Mouse (Mus musculus) retina, embryonic 14.5 days (tissue): Measurements from ENCODE around the gene Slc17a7.
A peak's percentile ranks its signal among the peaks of the same experiment; 100 is the strongest.

ENCODE experiments used
- DNase-seq: peaks from one replicate; pipeline ENCODE4 v3.0.0-alpha.2; 2015; ENCODE audit warnings: low spot score

Gene Slc17a7

DNA sequence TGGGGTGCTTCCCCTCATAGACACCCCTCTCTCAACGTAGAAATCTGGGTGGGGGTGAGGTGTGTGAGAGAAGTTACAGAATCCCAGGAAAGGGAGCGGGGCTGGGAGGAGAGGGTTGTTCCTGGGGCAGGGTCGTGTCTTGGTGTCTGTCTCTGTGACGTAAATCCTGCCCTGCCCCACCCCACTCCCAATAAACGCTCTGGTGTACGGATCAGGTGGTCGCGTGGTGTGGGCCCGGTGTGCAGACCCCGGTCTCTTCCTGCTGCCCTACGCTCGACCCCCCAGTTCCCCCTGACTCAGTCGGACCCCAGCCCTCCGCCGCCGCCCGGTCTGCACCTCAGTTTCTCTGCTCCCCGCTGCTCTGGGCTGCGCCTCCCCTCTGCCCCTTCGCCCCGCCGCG is 12.2 kb downstream of the Slc17a7 start:
- DNase-seq = no peak

DNA sequence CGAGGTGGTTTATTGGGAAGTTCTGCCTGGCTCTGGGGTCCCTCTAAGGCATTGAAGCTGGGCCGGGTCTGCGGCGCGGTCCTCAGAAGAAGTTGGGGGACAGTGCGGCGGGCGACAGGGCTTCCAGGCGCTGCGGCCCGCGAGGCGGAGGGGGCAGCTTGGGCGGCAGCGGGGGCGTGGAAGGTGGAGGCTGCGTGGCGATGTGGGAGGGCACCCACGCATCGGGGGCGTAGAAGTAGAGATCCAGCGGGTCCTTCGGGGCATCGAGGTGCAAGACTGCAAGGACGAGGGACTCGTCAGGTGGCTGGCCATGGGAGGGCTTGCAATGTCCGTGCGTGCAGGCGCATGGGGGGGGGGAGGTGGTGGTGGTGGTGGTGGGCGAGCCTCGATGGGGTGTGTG is 12.6 kb downstream of the Slc17a7 start:
- no peak for DNase-seq

DNA sequence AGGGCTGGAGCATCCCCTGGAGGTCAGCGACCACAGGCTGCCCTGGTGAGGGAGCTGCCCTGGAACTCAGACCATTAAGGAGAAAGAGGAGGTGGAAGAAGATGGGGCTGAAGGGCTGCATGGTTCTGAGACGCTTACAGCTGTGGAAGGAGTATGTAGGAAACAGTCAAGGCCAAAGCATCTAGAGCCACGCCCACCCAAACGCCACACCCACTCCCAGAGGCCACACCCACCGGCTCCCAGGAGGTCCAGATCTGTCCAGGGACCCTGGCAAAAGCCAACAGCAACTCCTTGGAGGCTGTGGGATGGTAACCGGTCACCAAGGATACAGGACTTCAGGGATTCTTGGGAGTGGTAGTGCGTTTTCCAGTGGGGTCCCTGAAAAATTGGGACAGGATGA is 14.8 kb downstream of the Slc17a7 start:
- no peak for DNase-seq

DNA sequence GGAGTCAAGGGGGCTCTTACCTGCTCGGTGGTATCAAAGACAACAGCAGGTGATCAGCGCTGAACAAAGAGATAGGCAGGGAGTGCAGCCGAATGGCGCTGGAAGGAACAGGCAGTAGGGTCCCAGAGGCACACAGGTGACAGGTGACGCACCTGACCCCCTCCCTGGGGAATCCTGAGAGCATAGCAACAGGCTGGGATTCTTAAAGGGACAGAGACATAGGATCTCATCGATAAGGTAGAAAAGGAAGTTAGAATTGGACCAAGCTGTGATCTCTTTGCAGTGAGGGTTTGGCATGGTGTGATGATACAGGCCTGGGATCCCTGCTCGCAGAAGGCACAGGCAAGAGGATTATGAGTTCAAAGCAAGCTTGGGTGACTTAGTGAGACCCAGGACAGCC is 15.7 kb downstream of the Slc17a7 start, which contains the start of gene Gfy:
Gene Gfy (minus strand): TSS at position 101 of the 400 bp plus-strand sequence.
- DNase-seq = no peak

DNA sequence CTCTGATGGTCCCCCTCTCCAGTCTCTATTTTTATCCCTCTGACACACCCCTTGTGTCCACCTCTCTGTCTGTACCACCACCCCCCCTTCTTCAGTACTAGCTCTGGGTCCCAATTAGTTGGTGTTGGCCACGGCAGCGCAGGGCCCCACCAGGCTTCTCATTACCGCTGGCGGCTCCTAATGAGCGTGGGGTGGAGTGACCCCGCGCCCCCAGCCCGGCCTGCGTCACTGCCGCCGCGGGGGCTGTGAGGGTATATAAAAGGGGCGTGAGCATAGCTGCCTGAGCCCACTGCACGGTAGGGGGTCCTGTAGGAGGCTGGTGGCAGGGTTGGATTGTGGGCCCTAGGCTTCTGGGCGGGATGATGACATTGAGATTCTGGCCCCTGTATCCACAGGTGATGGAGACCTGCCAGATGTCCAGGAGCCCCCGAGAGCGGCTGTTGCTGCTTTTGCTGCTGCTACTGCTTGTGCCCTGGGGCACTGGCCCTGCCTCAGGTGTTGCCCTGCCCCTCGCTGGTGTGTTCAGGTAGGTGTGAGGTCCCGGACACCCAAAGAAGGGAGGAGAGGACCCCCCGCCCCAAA is 17.2 kb downstream of the Slc17a7 start, which contains the start of gene Pth2:
Gene Pth2 (plus strand): TSS at position 100 of the 582 bp plus-strand sequence.
- DNase-seq = peak; percentile 70

DNA sequence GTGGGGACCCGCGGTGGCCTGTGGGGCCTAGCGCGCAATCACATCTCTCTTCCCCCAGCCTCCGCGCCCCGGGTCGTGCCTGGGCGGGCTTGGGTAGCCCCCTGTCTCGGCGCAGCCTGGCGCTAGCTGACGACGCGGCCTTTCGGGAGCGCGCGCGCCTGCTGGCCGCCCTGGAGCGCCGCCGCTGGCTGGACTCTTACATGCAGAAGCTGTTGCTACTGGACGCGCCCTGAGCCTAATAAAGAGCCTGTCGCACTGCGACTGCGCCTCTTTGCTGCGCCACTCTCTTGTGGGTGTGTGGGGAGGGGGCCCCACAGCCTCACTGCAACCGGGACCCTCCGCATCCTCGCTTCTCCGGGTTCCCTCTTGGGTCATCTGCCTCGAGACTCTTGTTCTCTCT is 17.8 kb downstream of the Slc17a7 start:
- DNase-seq = peak; percentile 76

DNA sequence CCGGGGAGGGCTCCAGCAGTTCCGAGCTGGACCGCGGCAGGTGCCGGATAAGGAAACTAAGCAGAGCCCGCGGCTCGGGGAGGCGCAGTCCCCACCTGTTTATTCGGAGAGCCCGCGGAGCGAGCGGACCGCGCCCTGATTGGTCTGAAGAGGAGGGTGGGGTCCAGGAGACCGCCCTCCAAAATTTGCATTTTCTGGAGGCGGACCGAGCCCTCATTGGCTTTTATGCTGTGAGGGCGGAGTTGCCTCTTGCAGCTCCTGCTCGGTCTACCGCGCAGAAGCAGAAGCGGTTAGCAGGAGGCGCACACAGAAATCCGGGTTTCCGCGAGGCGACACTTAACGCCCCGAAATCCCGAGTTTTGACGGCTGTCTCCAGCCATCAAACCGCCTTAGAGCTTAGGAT is 18.5 kb downstream of the Slc17a7 start:
- peak; percentile 90 for DNase-seq

DNA sequence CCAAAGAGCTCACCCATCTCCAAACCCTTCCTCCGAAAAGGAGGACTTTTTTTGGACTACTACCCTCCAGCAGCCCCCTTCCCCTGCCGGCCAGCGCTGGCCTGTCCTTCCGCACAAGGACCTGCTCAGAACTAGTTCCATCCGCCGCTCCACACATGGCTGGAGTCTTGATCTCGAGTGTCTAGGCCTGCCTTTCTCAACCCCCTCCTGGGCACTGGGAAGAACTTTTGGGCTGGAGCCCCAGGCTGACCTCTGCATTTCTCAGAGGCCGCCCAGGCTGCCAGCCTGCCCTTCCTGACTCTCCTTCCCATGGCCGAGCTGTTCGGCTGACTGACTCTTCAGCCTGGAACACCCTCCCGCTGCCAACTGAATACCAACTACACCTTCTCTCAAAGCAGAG is 18.9 kb downstream of the Slc17a7 start:
- DNase-seq = no peak

DNA sequence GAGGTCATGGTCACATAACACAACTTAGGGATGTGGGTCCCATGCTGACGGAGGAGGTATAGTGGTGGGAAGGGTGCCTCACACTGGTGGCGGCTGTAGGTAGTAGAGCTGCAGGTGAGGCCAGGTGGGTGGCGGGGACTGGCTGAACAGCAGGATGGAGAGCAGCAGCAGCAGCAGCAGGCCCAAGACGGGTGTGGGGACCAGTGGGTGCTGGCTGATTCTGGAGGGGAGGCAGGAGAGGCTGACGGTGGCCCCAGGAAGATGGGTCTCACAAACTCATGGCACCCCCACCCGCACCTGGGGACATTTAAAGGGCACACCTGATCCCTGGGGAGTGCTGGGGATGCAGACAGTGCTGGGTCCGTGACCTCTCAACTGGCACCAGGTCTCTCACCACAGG is 19.9 kb downstream of the Slc17a7 start:
- no peak for DNase-seq

DNA sequence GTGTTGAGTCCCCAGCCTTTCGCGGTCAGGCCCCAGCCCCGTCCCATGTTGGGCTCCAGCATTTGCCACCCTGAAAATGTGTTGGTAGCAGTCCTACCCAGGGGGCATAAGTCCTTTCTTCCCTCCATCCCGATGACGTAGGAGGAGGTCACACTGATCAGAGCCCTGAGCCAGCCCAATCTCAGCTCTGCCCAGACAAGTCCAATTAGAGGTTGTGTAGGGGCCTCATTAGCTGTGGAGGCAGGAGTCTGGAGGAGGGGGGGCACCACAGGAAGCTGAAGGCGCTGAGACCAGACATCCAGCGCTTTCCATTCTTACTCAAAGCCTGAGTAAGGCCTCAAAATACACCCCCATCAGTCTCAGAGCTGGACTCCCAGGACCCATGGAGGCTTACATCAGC is 22.2 kb downstream of the Slc17a7 start:
- peak; percentile 53 for DNase-seq

DNA sequence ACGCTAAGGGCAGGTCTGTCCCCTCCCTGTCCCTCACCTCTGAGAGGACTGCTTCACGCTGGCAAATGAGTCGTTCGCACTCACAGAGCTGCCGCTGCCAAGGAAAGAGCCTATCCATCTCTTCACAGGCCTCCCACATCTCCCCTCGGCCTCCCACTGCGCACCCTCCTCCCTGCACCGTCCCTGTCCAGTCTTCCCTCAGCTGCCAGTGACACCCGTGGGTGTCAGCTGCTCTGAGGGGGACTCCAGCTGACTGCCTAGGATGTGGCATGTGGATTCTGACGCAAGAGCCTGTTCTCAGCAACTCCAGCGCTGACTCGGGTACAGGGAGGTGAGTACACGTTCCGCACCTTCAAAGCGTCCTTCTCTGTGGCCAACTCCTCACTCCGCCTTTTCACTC is 25.9 kb downstream of the Slc17a7 start:
- DNase-seq = no peak

DNA sequence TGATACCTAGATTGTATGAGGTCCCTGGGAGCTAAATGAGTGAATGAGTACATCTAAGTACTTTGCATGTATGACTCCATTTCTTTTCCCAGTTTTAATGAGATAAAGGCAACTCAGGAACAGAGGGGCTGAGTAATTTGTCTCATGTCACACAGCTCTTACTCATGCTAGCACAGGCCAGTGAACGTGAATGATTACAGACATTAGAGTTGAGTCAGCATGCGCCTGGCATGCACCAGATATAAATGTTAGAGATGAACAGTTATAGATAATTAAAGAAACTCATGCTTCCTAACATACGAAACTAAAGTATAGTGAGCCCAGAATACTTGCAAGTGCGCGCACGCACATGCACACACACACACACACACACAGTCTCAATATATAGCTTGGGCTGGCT is 26.4 kb downstream of the Slc17a7 start:
- no peak for DNase-seq

DNA sequence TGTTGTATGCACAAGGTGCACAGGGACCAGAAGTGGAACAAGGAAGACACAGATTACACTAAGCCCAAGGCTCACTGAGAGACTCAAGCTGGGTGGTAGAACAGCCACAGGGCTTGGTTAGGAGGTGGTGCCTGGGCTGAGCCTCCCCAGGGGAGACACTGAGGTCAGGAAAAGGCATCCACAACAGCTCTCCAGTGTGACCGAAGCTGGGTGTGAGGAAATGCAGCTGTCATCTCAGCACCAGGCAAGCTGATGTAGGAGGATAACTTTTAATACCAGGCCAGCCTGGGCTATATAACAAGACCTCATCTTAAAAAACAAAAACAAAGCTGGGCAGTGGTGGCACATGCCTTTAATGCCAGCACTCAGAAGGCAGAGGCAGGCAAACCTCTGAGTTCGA is 27.4 kb downstream of the Slc17a7 start:
- no peak for DNase-seq

DNA sequence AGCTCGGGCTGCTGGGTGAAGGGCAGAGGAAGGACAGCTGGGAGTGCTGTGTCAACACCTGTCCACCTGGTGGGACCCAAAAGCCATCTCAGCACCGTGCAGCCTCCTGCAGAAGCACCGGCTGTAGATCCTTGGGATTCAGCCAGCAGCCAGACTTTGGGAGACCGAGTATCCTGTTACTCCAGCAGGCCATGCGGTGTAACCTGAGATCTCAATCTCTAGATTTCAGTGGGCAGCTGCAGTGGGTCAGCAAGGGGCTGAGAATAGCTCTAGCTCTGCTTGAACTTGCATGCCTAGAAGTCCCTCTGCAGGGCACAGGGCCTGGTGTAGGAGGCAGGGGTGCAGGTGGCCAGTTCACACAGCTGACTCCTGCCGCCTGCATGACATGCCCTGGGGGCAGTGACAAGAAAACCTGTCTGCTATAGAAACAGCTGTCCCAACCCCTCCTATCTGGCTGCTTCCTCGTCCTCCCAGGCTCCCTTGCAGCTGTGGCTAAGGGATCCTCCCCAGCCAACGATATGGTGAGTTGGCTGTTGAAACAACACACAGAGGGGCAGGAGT is 28.1 kb downstream of the Slc17a7 start:
- no peak for DNase-seq

DNA sequence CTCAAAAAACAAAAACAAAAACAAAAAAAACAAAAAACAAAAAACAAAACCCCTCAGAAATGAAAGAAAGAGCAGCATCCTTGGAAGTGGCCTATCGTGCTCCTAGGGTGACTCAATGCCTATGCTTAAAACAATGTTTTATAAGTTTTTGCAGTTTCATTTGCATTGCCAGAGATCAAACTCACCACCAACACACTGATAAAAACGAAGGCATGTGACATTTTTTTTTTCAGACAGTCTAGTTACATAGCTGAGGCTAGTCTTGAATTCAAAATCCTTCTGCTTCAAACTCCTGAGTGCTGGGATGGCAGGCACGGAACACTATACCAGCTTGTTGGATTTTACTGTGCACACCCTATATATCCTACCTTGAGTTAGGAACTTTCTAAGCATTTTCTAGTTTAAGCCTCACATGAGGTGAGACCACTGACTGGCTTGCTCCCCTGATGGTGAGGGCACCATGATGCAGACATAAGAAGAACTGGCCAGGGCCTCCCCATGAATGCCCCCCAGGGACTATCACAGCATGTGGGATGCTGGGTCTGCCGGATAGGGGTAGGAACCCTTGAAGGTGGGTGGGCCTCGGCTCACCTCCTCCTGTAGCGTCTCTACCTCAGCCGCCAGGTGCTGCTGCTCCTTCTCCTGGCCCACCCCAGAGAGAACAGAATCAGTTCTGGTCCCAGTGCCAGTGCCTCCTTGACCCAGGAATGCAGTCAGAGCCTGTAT is 29.0 kb downstream of the Slc17a7 start:
- no peak for DNase-seq

DNA sequence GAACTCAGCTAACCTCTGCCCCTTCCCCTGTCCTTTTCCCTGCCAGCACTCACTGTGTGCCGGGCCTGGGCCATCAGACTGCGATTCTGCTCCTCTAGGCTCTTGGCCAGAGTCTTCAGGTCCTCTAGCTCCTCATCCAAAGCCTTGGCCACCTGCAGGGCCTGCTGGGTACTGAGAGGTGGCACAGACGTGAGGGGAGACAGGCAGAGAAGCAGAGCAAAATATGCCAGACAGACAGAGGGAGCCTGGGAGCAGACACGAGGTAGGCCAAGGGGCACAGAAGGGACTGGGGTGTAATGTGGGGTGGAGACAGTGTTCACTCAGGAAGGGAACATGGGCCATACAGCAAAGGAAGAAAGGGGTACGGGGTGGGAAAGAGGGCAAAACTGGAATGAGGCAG is 29.7 kb downstream of the Slc17a7 start:
- no peak for DNase-seq

DNA sequence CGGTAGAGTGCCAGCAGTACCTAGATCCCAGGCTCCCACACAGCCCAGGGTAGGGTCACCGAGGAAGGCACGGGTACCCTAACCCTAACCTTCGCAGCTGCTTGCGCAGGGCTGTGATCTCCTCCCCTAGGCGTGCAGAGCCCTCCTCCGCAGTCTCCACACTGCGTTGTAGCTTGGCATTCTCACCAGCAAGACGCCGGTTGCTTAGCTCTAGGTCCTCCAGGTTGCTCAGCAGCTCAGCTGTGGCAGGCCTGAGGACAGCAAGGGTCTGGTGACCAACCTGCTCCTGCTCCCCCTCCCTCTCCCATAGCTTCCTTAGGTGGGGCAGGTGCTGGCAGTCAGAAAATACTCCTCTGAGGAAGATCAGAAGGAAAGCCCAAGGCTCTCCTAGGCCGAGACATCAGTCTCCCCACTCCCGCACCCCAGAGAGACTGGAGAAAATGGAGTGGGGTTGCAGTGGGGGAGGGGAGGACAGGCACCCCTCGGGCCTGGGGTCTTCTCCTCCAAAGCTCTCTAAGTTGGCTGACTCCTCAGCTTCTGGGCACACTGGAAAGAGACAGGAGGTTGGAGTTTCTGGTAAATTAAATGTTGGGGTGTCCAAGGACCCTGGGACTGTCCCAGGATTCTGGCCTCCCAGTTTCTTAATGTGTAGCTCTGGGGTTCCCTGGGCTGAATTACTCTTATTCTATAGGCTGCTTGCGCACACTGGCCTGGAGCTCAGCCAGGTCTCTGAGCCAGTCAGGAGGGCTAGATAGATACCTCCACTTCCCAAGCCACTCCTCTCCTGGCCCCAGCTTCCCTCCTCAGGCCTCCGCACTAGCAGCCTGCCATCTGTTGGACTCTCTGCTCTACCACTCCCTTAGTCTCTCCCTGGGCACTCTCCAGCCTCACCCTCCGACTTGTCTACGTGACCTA is 30.4 kb downstream of the Slc17a7 start:
- DNase-seq = no peak

DNA sequence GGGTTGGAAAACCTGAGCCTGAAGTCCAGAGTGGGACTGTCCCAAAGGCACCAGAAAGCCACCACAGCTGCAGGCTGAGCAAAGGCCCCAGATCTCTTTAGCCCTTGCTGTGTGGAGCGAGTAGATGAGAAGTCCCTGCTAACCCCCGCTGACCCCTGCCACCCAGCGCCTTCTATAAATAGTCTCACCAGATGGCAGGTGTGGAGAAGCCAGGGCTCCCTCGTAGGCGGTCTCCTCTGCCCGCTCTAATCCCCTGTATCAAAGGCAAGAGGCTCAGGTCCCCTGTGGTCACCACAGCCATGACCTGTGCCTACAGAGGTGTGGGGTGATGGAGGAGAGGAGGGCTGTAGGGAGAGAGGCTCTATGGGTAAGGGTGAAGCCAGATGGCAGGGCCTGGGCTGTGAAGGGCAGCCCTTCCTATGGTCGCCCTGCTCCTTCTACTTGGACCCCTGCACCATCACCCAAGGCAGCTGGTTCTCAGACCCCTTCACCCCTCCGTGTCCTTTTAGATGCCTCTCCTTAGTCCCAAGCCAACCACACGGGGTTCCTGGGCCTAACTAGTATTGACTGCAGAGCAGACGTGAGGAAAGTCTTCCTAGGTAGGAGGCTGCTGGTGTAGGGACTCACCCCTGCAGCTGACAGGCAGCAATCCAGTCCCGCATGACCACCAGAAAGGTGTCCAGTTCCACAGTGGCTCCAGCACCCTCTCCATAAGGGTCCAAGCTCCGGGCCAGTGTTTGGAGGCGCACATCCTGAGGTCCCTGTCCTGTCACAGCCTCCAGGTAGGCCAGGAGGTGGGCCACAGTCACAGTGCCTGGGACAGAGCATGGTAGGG is 31.8 kb downstream of the Slc17a7 start:
- DNase-seq = no peak

DNA sequence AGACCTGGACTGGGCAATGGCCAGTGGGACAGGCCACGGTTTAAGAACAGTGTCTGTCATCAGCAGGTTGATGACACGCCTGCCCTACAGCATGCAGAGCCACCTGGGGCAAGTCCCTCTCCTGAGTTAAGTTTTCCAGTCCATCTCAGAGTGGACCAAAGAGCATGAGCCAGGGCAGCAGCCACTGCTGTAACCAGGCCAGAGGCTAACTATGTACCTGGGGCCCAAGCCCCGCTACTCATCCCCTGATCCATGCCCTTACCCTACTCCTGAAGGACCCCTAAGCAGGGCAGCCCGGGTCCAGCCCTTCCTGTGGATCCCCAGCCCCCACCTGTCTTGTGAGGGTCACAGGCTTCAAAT is 32.4 kb downstream of the Slc17a7 start:
- no peak for DNase-seq

DNA sequence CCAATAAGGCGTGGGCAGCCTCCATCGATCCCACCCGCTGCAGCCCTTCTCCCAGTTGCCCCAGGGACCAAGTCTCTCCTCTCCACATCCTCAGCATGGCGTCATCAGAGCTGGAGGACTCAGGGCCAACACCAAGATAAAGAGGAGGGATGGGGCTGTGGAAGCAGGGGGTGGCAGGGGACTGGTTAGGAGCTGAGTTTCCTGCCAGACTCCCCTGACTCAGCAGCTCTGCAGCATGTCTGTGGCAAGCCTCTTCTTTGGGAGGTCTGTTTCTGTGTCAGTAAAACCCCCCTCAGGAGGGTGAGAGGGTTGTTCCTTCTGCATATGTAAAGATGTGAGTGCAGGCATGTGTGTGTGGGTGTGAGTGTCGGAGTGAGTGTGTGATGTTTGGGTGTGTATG is 33.2 kb downstream of the Slc17a7 start:
- no peak for DNase-seq

DNA sequence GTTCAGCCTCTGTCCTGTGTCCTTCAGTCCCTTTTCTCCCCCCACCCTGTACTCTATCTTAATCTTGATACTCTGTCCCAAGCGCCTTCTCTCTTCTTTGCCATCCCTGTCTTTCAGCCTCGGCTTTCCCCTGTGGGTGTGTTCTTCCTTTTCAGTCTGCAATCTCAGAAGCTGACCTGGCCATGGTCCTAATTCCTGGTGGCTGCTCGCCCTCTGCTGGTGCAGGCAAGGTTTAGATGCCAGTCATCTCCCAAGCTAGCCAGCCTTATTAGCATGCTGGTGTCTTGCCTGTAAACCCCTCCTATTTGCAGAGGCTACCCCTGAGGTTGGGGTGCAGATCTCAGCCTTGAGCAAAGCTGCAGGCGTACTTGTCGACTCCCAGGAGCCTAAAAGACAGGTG is 34.7 kb downstream of the Slc17a7 start:
- DNase-seq = peak; percentile 89

DNA sequence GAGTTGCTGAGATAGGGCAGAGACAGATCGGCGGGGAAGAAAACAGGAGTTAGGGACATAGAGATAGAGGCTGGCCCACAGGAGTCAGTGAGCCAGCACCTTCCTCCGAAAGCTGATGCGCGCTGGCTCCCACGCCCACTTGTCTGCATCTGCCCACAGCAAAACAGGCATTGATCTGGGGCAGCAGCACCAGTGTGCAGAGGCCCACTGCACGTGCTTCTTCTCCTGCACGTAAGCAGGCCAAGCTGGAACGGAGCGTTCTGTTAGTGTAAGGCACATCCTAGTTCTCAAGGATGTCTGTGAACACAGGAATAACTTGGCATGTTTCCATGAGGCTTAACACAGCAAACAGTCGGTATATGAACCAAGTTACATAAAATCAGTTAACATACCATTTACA is 35.2 kb downstream of the Slc17a7 start:
- no peak for DNase-seq
